Mouse (Mus musculus): ENCODE measurements at regions not wholly inside any gene's neighbourhood (a gene's known extent, or its start where the extent isn't known, plus 50 kb on each side); places are given as distances from the start of the nearest gene placed in this dataset.

GRCm38 (mm10) chr19:35819626-35820025 lies 237.7 kb downstream of the Htr7 start:
- TF ChIP-seq CTCF (IDR thresholded peaks at IDR 0.05) (no peak), EP300 (IDR thresholded peaks at IDR 0.05) (no peak)

Measured in lung, postnatal 0 days (tissue).